Mouse (Mus musculus): Measurements from ENCODE around the gene Alkbh7.

DNA sequence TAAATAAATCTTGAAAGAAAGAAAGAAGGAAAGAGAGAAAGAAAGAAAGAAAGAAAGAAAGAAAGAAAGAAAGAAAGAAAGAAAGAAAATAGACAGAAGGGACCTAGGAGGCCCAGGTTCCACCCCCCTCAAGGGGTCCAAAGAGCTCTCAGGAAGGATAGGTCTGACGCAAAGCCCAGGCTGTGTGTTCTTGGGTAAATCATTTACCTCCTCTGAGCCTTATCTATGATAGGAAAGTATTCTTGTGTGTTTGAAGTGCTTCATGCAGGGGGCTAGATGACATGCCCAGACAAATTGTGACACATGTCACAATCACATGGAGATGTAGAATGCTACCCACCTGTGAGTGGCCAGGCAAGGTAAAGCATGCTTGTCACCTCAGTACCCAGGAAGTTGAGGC, 44.5 kb upstream of the Alkbh7 start:
- TF ChIP-seq CTCF (IDR thresholded peaks at IDR 0.05; ENCODE audit: low read depth, low read length) = no peak
- no peak for TF ChIP-seq POLR2A (IDR thresholded peaks at IDR 0.05; ENCODE audit: borderline replicate concordance, low read depth, low read length)
